Comparison of ENCODE assay signal across 12 mouse cellular contexts in genomic region chr1:88780262-88780661, GRCm38 (mm10).
"Had no signal": no experiment of that assay in that cellular context is flagged by ENCODE, and none has a peak within 500 bp of the region (broad histone marks: within the 10 kb centered on the region; RNA-seq: fewer than 3 reads in every experiment).

No protein-coding gene starts in this region.

- H3K27ac ChIP-seq: limb, embryonic 15.5 days; liver, embryonic 12.5 days; midbrain, embryonic 10.5 days; neural tube, embryonic 15.5 days; stomach, embryonic 15.5 days had no signal

- H3K4me1 ChIP-seq: liver, embryonic 12.5 days; midbrain, embryonic 10.5 days; neural tube, embryonic 15.5 days; stomach, embryonic 15.5 days had no signal

- H3K9me3 ChIP-seq: limb, embryonic 15.5 days; liver, embryonic 12.5 days; neural tube, embryonic 15.5 days; stomach, embryonic 15.5 days had no signal

- H3K27me3 ChIP-seq: limb, embryonic 15.5 days; liver, embryonic 12.5 days; neural tube, embryonic 15.5 days; stomach, embryonic 15.5 days had no signal

- DNase-seq: kidney, postnatal 10 days; lung, embryonic 14.5 days; lung, postnatal 10 days; lung, postnatal 4 days; midbrain, embryonic 14.5 days; thymus, postnatal 4 days had no signal

- H3K9ac ChIP-seq: limb, embryonic 15.5 days; liver, embryonic 12.5 days; lung, embryonic 14.5 days; neural tube, embryonic 15.5 days; stomach, embryonic 15.5 days had no signal

- H3K36me3 ChIP-seq: limb, embryonic 15.5 days; liver, embryonic 12.5 days; midbrain, embryonic 10.5 days; neural tube, embryonic 15.5 days; stomach, embryonic 15.5 days had no signal

- H3K4me3 ChIP-seq: limb, embryonic 15.5 days; liver, embryonic 12.5 days; midbrain, embryonic 10.5 days; myocyte; neural tube, embryonic 15.5 days; stomach, embryonic 15.5 days had no signal
